Mouse (Mus musculus) lung, postnatal 0 days (tissue): ENCODE measurements at regions not wholly inside any gene's neighbourhood (a gene's known extent, or its start where the extent isn't known, plus 50 kb on each side); places are given as distances from the start of the nearest gene placed in this dataset.
A peak's percentile ranks its signal among the peaks of the same experiment; 100 is the strongest.

ENCODE experiments used
- ATAC-seq: fragments of 200-750 bp; cut with Nextera tagmentation; 2 replicates; pipeline ENCODE4 v1.8.0; 2017; ENCODE audit warnings: moderate library complexity
- DNase-seq: peaks from one replicate; pipeline ENCODE4 v3.0.0-alpha.2; 2016; ENCODE audit warnings: low spot score
- H3K27ac ChIP-seq: fragments of 300-500 bp; sonication (generic); 2 replicates; pipeline ENCODE4 v1.5.1; 2014; ENCODE audit warnings: antibody characterized with exemption, mild to moderate bottlenecking, low read length, mixed read lengths
- H3K27me3 ChIP-seq: fragments of 300-500 bp; sonication (generic); replicated peaks from 2 replicates; pipeline ENCODE4 v1.6.1; 2014; ENCODE audit warnings: low read length, mixed read lengths; ENCODE audit not compliant: insufficient read depth
- H3K36me3 ChIP-seq: fragments of 300-500 bp; sonication (generic); 2 replicates; pipeline ENCODE4 v1.6.1; 2014; ENCODE audit warnings: low read length, mixed read lengths; ENCODE audit not compliant: insufficient read depth
- H3K4me1 ChIP-seq: fragments of 300-500 bp; sonication (generic); 2 replicates; pipeline ENCODE4 v1.6.1; 2014; ENCODE audit warnings: antibody characterized with exemption, low read depth, low read length, mixed read lengths; ENCODE audit not compliant: insufficient read depth
- H3K4me2 ChIP-seq: fragments of 300-500 bp; sonication (generic); replicated peaks from 2 replicates; pipeline ENCODE4 v1.6.1; 2014; ENCODE audit warnings: low read depth, mild to moderate bottlenecking, low read length, moderate library complexity, mixed read lengths
- H3K4me3 ChIP-seq: fragments of 300-500 bp; sonication (generic); 2 replicates; pipeline ENCODE4 v1.5.1; 2014; ENCODE audit warnings: low read depth, low read length
- H3K9ac ChIP-seq: fragments of 300-500 bp; sonication (generic); replicated peaks from 2 replicates; pipeline ENCODE4 v1.6.1; 2014; ENCODE audit warnings: low read depth, mild to moderate bottlenecking
- H3K9me3 ChIP-seq: fragments of 300-500 bp; sonication (generic); 2 replicates; pipeline ENCODE4 v1.6.1; 2016; ENCODE audit warnings: low read length, mixed read lengths
- CTCF ChIP-seq: IDR thresholded peaks from 2 replicates; pipeline ENCODE4 v1.5.1; 2016; ENCODE audit warnings: antibody characterized with exemption, mild to moderate bottlenecking
- EP300 ChIP-seq: IDR thresholded peaks from 2 replicates; pipeline ENCODE4 v1.6.1; 2016; ENCODE audit warnings: antibody characterized with exemption, mild to moderate bottlenecking, control low read depth
- WGBS: fragments of 180-500 bp; shearing (Covaris S2); extraction: QIAGEN DNeasy Blood & Tissue Kit; methylation state at CpG from one replicate; pipeline ENCODE4 v1.1.7; 2014; 5-methylcytosine and 5-hydroxymethylcytosine counted together

DNA sequence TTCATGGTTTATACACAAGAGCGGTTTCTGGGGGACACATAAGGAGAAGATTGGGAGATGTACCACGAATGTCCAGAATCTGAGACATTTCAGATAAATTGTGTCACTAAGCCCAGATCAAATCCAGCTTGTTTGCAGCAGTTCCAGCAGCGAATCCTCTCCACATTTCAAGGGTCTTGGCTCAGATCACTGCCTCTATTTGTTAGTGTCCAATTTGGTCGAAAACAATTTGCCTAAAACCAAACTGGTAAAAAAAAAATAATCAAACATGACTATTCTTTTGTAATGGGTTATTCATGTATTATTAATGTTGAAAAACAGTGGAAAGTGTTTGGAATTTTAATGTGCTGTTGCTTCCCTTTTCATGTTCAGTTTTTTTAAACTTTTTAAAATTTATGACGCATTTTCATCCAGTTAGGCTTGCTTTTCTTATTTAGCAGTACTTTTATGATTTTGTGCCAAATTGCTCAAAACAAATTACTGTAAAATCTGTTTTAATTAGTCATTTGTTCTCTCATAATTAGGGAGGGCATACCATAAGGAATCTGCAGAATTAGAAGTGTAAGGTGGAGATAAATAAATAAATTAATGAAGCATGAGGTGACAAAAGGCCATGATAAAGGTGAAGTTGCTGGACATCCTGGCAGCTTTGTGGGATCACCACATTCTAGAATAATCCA lies 396.8 kb upstream of the Ptbp2 start:
- H3K27ac ChIP-seq = no peak overlapping the region
- H3K4me1 ChIP-seq = no peaks in the 10 kb centered on the region
- DNase-seq (no peak), ATAC-seq (no peak)
- WGBS = 63% methylated on average over 5 of the region's 5 CpGs
- H3K4me3 ChIP-seq = no peak overlapping the region
- H3K36me3 ChIP-seq = no peaks in the 10 kb centered on the region
- no peaks in the 10 kb centered on the region for H3K27me3 ChIP-seq
- TF ChIP-seq EP300 = no peak
- TF ChIP-seq CTCF = no peak
- no peak overlapping the region for H3K4me2 ChIP-seq
- H3K9ac ChIP-seq = no peak overlapping the region
- no peaks in the 10 kb centered on the region for H3K9me3 ChIP-seq

DNA sequence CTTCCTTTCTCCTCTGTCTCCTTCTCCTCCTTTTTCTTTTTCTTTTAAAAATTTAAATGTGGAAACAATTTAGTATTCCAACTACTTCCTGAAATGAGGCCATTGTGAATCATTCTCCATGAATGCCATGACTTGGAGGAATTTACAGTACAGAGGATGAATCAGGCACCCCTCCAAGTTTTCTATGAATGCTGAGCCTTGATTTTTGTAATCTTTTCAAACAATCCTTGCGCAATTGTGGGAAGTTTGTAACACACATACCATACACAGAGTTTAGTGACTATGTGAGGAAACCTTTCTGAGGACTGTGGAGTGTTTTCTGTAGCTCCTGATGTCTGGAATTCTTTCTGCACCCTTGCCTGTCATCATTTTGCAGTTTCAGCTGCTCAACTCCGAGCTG lies 391.4 kb upstream of the Ptbp2 start:
- no peaks in the 10 kb centered on the region for H3K4me1 ChIP-seq
- TF ChIP-seq EP300 (no peak), CTCF (no peak)
- H3K9ac ChIP-seq = no peak overlapping the region
- H3K36me3 ChIP-seq = no peaks in the 10 kb centered on the region
- H3K4me2 ChIP-seq = no peak overlapping the region
- no peaks in the 10 kb centered on the region for H3K27me3 ChIP-seq
- peak; percentile 79 for DNase-seq
- ATAC-seq = 0 out of 2 replicates have a peak, but pooled peaks have one; percentile 30
- no peak overlapping the region for H3K4me3 ChIP-seq
- H3K27ac ChIP-seq = no peak overlapping the region
- H3K9me3 ChIP-seq = no peaks in the 10 kb centered on the region
- 36% methylated on average over 2 of the region's 2 CpGs for WGBS
